Mouse (Mus musculus): ENCODE data around the gene Get4. TPM values are rescaled to one million over a fixed set of nuclear protein-coding genes. Genes with fewer than 3 reads are reported as not detected.

The Get4 gene
- total and polyA plus RNA-seq, 3 experiments: 22.3 to 68.0 (median 37.3) TPM

GRCm38 (mm10) chr5:139255777-139256176 is 3.7 kb downstream of the Get4 start:
- no peak for ATAC-seq (ENCODE audit: extremely low read depth, insufficient number of reproducible peaks, low FRiP score, poor library complexity, severe bottlenecking)
- Histone ChIP-seq H3K9me3 (replicated peaks) (no peaks in the 10 kb centered on the region), H3K4me3 (ENCODE audit: low read depth, low read length) (no peak overlapping the region; the same call in 1 of the 2 replicates), H3K36me3 (replicated peaks) (peaks cover 78% of the 10 kb centered on the region), H3K27me3 (ENCODE audit: insufficient read depth, low read length) (no peaks in the 10 kb centered on the region), H3K4me1 (ENCODE audit: insufficient read depth, low read depth, low read length) (peaks cover 66% of the 10 kb centered on the region)
- TF ChIP-seq TAL1 (conservative IDR thresholded peaks at IDR 0.05; ENCODE audit: low read depth, low read length): no peak
- TF ChIP-seq GATA1 (IDR thresholded peaks at IDR 0.05; ENCODE audit: borderline replicate concordance, low read length): no peak
- TF ChIP-seq GATA2 (IDR thresholded peaks at IDR 0.05; ENCODE audit: borderline replicate concordance, low read depth, low read length): no peak
- no peak for TF ChIP-seq CTCF (IDR thresholded peaks at IDR 0.05; ENCODE audit: low read depth, low read length)
- TF ChIP-seq POLR2AphosphoS5 (IDR thresholded peaks at IDR 0.05; ENCODE audit: insufficient replicate concordance, low read depth, low read length): no peak
- no peak for DNase-seq (ENCODE audit: low spot score)

GRCm38 (mm10) chr5:139256211-139256765 is 4.2 kb downstream of the Get4 start:
- TF ChIP-seq POLR2AphosphoS5 (IDR thresholded peaks at IDR 0.05; ENCODE audit: insufficient replicate concordance, low read depth, low read length) (no peak), GATA2 (IDR thresholded peaks at IDR 0.05; ENCODE audit: borderline replicate concordance, low read depth, low read length) (no peak), CTCF (IDR thresholded peaks at IDR 0.05; ENCODE audit: low read depth, low read length) (no peak), TAL1 (conservative IDR thresholded peaks at IDR 0.05; ENCODE audit: low read depth, low read length) (no peak), GATA1 (IDR thresholded peaks at IDR 0.05; ENCODE audit: borderline replicate concordance, low read length) (no peak)
- DNase-seq (ENCODE audit: low spot score) (no peak), ATAC-seq (ENCODE audit: extremely low read depth, insufficient number of reproducible peaks, low FRiP score, poor library complexity, severe bottlenecking) (no peak)
- Histone ChIP-seq H3K4me3 (ENCODE audit: low read depth, low read length) (no peak overlapping the region), H3K36me3 (replicated peaks) (peaks cover 78% of the 10 kb centered on the region), H3K4me1 (ENCODE audit: insufficient read depth, low read depth, low read length) (peaks cover 61% of the 10 kb centered on the region), H3K27me3 (ENCODE audit: insufficient read depth, low read length) (no peaks in the 10 kb centered on the region), H3K9me3 (replicated peaks) (no peaks in the 10 kb centered on the region)

DNA sequence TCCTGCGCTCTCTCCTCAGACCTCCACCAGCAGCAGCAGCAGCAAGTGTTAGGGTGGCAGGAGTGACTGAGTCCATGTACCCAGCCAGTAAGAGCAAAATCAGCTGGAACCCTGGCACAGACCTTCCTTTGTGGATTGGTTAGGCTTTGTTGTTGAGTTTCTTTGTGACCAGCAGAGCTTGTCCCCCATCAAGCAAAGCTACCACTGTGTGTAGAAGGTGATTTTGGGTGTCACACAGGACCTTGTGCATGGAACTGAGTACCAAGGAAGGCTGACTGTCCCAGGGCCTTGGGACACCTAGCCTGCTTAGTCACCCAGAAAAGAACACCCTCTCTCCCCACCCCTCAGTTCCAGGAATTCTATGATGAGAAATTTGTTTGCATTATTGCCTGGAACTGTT is 5.1 kb downstream of the Get4 start:
- H3K36me3 ChIP-seq (replicated peaks): peaks cover 84% of the 10 kb centered on the region

GRCm38 (mm10) chr5:139257818-139258217 is 5.7 kb downstream of the Get4 start:
- DNase-seq (ENCODE audit: low spot score) (no peak), ATAC-seq (ENCODE audit: extremely low read depth, insufficient number of reproducible peaks, low FRiP score, poor library complexity, severe bottlenecking) (no peak)
- TF ChIP-seq GATA1 (IDR thresholded peaks at IDR 0.05; ENCODE audit: borderline replicate concordance, low read length): no peak
- no peak for TF ChIP-seq CTCF (IDR thresholded peaks at IDR 0.05; ENCODE audit: low read depth, low read length)
- no peak for TF ChIP-seq TAL1 (conservative IDR thresholded peaks at IDR 0.05; ENCODE audit: low read depth, low read length)
- TF ChIP-seq POLR2AphosphoS5 (IDR thresholded peaks at IDR 0.05; ENCODE audit: insufficient replicate concordance, low read depth, low read length): no peak
- TF ChIP-seq GATA2 (IDR thresholded peaks at IDR 0.05; ENCODE audit: borderline replicate concordance, low read depth, low read length): no peak
- H3K9me3 ChIP-seq (replicated peaks): no peaks in the 10 kb centered on the region
- no peaks in the 10 kb centered on the region for H3K27me3 ChIP-seq (ENCODE audit: insufficient read depth, low read length)
- H3K4me1 ChIP-seq (ENCODE audit: insufficient read depth, low read depth, low read length): peaks cover 57% of the 10 kb centered on the region
- H3K36me3 ChIP-seq (replicated peaks): peaks cover 89% of the 10 kb centered on the region
- no peak overlapping the region for H3K4me3 ChIP-seq (ENCODE audit: low read depth, low read length)

More for the DNA sequence above, 5.1 kb downstream of the Get4 start:
- TF ChIP-seq CTCF (IDR thresholded peaks at IDR 0.05; ENCODE audit: low read depth, low read length) (no peak), POLR2AphosphoS5 (IDR thresholded peaks at IDR 0.05; ENCODE audit: insufficient replicate concordance, low read depth, low read length) (no peak), GATA2 (IDR thresholded peaks at IDR 0.05; ENCODE audit: borderline replicate concordance, low read depth, low read length) (no peak), TAL1 (conservative IDR thresholded peaks at IDR 0.05; ENCODE audit: low read depth, low read length) (no peak), GATA1 (IDR thresholded peaks at IDR 0.05; ENCODE audit: borderline replicate concordance, low read length) (no peak)
- H3K27me3 ChIP-seq (ENCODE audit: insufficient read depth, low read length): no peaks in the 10 kb centered on the region
- no peak for DNase-seq (ENCODE audit: low spot score)
- no peak overlapping the region; the same call in 1 of the 2 replicates for H3K4me3 ChIP-seq (ENCODE audit: low read depth, low read length)
- no peak for ATAC-seq (ENCODE audit: extremely low read depth, insufficient number of reproducible peaks, low FRiP score, poor library complexity, severe bottlenecking)
- H3K4me1 ChIP-seq (ENCODE audit: insufficient read depth, low read depth, low read length): peaks cover 54% of the 10 kb centered on the region
- no peaks in the 10 kb centered on the region for H3K9me3 ChIP-seq (replicated peaks)

DNA sequence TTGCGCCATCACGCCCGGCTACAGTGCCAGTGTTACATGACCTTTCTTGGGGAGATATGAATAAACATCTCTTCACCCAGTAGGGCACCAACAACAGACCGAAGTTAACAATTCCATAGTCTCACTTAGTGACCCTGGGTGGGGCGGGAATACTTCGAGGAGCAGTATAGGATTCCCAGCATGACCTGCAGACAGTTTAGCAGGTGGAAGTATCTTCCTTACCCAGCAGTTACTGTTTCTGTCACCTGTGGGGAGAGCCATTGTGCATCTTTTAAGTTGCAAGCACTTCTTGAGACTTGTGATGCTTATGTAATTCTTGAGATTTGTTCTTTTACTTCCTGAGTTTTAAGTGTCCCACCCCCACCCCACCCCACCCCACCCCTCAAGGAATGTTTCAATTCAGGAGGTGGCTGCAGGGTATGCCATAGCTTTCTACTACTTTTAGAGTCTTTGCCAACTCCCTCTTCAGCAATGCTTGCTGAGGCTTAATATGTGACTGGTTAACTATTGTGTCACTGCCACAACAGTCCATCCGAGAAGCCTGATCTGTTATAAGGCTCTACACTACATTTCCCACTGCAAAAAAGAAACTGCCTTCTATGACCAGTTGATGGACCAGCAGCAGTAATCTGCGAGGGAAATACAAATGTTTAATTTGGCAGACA is 6.4 kb downstream of the Get4 start:
- Histone ChIP-seq H3K4me1 (ENCODE audit: insufficient read depth, low read depth, low read length) (peaks cover 51% of the 10 kb centered on the region), H3K36me3 (replicated peaks) (peaks cover 93% of the 10 kb centered on the region)
- TF ChIP-seq POLR2AphosphoS5 (IDR thresholded peaks at IDR 0.05; ENCODE audit: insufficient replicate concordance, low read depth, low read length) (no peak), TAL1 (conservative IDR thresholded peaks at IDR 0.05; ENCODE audit: low read depth, low read length) (no peak), CTCF (IDR thresholded peaks at IDR 0.05; ENCODE audit: low read depth, low read length) (no peak), GATA2 (IDR thresholded peaks at IDR 0.05; ENCODE audit: borderline replicate concordance, low read depth, low read length) (no peak), GATA1 (IDR thresholded peaks at IDR 0.05; ENCODE audit: borderline replicate concordance, low read length) (no peak)

DNA sequence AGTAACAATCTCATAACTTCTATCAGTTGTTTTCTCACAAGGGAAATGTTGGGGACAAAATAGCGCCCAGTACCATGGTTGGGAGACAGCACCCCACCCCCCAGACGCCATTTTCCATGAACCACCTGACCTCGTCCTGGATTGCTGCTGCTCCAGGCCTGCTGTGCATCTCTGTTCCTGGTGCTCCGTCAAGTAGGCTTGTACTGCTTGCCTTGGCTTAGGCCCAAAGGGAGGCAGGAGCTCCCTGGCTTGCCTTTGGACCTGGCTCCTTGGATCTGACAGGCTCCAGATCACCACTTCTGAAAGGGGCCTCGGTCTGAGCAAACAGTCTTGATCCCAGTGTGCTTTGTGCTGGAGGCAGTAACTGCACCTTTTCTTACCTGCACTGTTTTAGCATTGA is 7.7 kb downstream of the Get4 start:
- ATAC-seq (ENCODE audit: extremely low read depth, insufficient number of reproducible peaks, low FRiP score, poor library complexity, severe bottlenecking): no peak
- H3K36me3 ChIP-seq (replicated peaks): peaks cover 98% of the 10 kb centered on the region
- H3K9me3 ChIP-seq (replicated peaks): no peaks in the 10 kb centered on the region
- peaks cover 39% of the 10 kb centered on the region for H3K4me1 ChIP-seq (ENCODE audit: insufficient read depth, low read depth, low read length)
- DNase-seq (ENCODE audit: low spot score): no peak
- no peak for TF ChIP-seq GATA1 (IDR thresholded peaks at IDR 0.05; ENCODE audit: borderline replicate concordance, low read length)
- TF ChIP-seq GATA2 (IDR thresholded peaks at IDR 0.05; ENCODE audit: borderline replicate concordance, low read depth, low read length): no peak
- no peak for TF ChIP-seq TAL1 (conservative IDR thresholded peaks at IDR 0.05; ENCODE audit: low read depth, low read length)
- TF ChIP-seq CTCF (IDR thresholded peaks at IDR 0.05; ENCODE audit: low read depth, low read length): no peak
- TF ChIP-seq POLR2AphosphoS5 (IDR thresholded peaks at IDR 0.05; ENCODE audit: insufficient replicate concordance, low read depth, low read length): no peak
- no peaks in the 10 kb centered on the region for H3K27me3 ChIP-seq (ENCODE audit: insufficient read depth, low read length)
- H3K4me3 ChIP-seq (ENCODE audit: low read depth, low read length): no peak overlapping the region

More for the DNA sequence above, 6.4 kb downstream of the Get4 start:
- no peaks in the 10 kb centered on the region for H3K27me3 ChIP-seq (ENCODE audit: insufficient read depth, low read length)
- H3K9me3 ChIP-seq (replicated peaks): no peaks in the 10 kb centered on the region
- ATAC-seq (ENCODE audit: extremely low read depth, insufficient number of reproducible peaks, low FRiP score, poor library complexity, severe bottlenecking): no peak
- no peak for DNase-seq (ENCODE audit: low spot score)
- H3K4me3 ChIP-seq (ENCODE audit: low read depth, low read length): no peak overlapping the region
